Mouse (Mus musculus): ENCODE measurements at regions not wholly inside any gene's neighbourhood (a gene's known extent, or its start where the extent isn't known, plus 50 kb on each side); places are given as distances from the start of the nearest gene placed in this dataset.

DNA sequence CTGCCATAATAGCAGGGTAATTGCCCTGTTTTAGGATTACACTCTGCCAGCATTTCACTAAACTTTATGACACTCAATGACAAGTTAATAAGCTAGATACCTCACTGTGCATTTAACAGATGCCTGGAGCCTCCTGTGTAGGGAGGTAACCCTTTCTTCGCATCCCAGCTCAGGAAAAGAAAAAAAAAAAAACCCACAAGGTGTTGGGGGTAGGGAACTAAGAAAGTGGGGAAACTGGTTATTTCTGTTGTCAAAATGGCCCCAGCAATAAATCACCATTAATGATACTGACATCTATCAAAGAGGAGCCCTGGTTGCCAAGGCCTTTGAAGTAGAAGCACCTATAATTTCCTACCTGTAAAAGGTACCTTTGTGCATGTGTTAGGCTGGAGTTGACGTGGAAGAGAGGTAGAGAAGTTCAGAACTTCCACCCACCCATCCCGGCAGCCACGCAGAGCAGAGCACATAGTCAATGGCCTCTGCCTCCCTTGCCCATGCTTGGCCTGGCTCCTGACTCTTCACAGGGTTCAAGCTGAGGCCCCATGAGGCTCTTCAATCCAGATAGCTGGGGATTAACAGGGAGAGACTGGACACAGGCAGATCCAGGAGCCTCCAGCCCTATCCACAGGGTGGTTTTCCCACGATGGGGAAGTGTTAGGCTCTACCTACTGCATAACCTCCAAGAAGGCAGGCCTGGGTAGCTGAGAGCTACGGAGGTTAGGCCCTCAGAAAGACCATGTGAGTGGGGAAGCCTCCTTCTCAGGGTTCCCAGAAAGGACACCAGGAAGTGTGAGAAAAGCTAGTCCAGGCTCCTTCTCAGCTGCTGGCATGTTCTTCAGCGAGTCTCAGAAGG lies 95.6 kb upstream of the Zfp703 start:
- intact Hi-C loops (cut with DNase I): no loop called here
- DNase-seq (ENCODE audit: low spot score in 2 of 2): no peak

DNA sequence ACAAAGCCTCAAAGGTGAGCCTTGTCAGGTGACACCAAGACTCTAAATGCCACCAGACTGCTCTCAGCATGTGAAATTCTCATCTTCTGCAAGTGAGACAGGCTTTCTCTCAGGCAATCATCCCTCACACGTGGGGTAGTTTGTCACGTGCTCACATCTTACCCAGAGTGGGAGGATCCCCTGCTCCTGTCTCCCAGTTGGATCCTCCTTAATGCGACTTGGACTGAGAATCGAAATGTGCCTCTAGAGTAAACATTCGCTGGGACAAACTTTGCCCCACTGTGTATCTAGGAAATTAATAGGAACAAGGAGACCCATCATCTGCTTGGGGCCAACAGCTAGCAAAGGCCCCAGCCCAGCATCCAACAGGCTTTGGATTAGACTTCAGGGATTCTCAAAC lies 94.5 kb upstream of the Zfp703 start:
- intact Hi-C loops (cut with DNase I): no loop called here
- DNase-seq (ENCODE audit: low spot score in 2 of 2): no peak

DNA sequence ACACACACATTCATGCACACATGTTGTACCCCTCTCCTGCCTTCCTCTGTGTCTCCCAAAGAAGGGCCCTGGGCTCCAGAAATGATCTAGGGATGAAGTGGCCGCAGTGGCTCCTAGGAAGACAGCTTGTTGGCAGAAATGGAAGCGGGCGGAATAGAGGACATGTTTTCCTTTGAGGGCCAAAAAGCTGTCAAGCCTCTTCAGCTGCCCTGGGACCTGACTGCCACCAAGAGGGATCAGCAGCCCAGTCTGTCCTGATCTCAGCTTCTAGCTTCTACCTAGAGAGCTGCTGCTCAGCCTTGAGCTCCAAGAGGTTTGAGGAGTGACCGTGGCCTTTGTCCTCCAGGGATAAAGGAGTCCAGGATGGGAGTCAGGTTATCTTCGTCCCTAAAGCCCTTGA lies 93.8 kb upstream of the Zfp703 start:
- DNase-seq (ENCODE audit: low spot score in 2 of 2): no peak
- intact Hi-C loops (cut with DNase I): no loop called here

DNA sequence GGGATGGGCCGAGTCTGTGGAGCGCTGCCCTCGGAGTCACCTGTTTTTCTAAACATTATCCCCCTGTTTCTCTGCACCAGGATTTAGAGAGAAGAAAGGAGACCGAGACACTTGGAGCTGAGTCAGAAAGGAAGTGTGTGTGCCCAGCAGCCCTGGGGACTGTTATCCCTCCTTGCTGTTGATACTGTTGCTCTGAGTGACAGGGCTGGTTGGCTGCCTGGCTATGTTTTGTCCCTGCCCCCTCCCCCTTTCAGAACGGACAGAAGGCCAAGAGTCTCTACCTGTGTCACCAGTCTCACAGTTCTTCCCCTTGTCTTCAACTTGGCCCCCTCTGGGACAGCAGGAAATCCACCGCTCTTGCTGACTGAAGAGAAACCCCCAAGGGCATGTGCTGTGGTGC lies 93.4 kb upstream of the Zfp703 start:
- DNase-seq (ENCODE audit: low spot score in 2 of 2): no peak
- intact Hi-C loops (cut with DNase I): no loop called here

DNA sequence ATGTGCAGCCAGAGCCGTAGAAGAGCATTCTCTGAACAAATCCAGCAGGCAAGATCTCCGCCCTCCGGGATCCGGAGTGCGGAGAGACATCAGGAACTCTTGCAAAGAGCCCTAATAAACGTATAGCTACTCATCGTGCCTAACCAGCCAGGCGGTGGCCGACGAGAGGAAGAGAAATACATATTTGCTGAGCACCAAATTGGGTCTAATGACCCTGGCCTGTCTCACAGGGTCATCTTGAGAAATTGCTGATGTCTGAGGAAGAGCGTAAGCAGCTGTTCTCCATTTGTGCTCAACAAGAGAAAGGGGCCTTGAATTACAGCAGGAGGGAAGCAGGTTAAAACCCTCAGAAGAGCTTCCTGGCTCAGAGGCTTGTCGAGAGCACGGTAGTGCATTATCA lies 92.8 kb upstream of the Zfp703 start:
- intact Hi-C loops (cut with DNase I): no loop called here
- no peak for DNase-seq (ENCODE audit: low spot score in 2 of 2)

DNA sequence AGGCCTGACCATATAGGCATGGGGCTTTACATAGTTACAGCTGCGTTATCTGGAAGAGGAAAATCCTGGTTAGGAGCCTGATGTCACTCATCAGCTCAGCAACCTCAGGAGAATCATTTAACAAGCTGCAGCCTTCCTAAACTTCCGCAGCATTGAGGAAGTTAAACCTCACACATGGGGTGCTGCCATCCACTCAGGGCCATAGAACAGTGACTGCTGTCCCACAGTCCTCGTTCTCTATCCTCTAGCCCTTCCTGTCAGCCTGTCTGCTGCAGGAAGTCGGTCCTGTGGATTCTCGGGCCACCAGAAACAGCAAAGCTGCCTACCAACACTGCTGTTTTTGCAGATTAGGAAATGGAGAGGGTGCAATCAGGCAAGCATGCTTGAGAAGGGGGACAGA lies 91.8 kb upstream of the Zfp703 start:
- intact Hi-C loops (cut with DNase I): no loop called here
- DNase-seq (ENCODE audit: low spot score in 2 of 2): no peak

DNA sequence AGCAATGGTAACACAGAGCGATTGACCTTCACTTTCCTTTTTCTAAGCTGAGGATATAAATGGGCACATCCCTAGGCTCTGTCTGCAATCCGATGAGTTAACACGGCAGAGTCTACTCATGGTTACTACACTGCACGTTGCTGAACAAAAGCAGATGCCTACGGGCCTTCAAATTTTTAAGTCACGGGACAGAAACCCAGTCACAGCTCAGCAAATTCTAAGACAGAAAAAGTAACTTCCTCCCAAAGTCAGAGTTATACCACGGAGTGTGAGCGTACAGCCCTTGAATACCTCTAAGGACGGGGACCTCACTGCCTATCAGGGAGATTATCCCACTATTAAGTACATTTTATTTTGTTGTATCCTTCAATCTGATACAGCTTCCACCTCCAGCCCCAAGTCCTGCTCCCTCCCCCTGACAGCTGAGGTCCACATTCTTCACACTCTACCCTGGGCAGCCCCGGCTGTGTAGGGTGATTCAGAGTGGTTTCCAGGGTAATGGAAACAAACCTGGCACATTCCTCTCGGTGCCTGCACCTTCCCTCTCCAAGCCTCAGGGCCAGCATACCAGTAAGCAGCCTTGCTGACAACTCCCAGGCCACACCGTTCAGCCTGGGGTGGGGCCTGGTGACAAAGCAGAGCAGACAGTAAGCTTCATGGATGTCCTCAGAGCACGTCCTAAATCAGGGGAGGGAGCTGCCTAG lies 90.2 kb upstream of the Zfp703 start:
- DNase-seq (ENCODE audit: low spot score in 2 of 2): no peak
- intact Hi-C loops (cut with DNase I): no loop called here

DNA sequence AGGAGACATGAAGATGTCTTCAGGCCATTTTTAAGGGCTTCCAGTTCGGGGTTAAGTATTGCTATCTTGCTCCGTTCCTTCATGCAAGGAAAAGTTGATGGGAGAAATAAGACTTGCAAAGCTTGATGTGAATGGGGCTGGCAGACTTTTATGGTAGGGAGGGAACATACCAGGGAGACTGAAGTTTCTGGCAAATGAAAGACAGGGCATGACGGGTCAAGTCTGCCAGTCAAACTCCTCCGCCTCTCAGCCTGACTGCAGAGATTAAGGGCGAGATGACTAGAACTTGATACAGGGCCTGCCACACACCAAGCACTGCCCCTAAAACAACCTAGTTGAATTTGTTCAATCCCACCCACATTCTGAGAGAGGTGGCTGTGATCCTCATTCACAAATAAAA lies 89.6 kb upstream of the Zfp703 start:
- intact Hi-C loops (cut with DNase I): no loop called here
- no peak for DNase-seq (ENCODE audit: low spot score in 2 of 2)

DNA sequence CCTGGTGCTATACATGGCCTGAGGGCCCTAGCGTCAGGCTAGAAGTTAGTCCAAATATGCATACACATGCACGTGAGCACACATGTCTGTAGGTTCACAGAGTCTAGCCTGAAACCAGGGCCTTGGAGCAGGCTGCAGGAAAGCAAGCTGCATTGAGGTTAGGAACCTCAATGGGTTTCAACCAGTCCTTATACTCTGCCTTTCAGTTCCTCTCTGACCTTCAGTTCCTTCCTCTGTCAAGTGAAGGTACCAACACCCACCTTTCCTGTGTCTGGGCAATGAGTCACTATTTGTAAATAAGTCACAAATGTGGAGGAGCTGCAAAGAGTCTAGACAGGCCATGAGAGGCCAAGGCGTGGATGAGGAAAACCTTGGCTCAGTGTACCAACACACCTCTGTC lies 89.1 kb upstream of the Zfp703 start:
- intact Hi-C loops (cut with DNase I): no loop called here
- no peak for DNase-seq (ENCODE audit: low spot score in 2 of 2)

DNA sequence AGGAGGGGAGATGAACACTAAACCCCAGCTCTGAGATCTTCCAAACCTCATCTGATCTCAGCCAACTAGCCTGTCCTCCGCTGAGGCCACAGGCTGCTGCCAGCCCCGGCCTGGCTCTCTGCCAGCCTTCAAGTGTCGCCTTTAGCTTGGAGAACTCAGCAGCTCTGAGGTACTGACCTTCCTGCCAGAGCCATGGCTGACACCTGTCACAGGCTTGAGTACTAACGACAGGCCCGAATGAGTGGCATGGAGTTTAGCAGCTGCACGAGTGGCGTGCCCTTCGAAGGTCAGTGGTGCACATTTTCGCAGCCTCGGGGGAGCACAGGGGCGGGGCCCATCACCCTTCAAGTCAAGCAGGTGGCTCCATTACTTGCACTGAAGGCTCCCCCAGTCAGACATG lies 85.2 kb upstream of the Zfp703 start:
- DNase-seq (ENCODE audit: low spot score in 2 of 2): no peak
- intact Hi-C loops (cut with DNase I): no loop called here

DNA sequence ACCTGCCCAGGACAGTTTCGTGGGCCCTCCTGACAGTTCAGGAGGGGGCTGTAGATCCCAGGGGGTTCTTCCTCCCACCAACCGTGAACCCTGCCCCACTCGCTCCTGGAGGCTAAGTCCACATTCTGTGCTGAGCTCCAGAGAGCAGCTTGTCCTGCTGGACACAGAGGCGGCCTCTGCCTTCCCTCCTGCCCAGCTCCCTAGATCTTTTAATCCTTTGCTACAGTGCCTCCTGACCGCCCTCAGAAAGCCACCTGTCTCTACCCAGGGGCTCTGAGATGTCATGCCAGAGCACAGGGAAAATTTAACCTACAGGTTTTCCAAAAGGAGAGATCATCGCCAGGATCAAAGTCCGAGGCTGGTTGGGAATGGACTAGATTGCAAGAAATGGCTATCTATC lies 84.7 kb upstream of the Zfp703 start:
- intact Hi-C loops (cut with DNase I): no loop called here
- DNase-seq (ENCODE audit: low spot score in 2 of 2): no peak

DNA sequence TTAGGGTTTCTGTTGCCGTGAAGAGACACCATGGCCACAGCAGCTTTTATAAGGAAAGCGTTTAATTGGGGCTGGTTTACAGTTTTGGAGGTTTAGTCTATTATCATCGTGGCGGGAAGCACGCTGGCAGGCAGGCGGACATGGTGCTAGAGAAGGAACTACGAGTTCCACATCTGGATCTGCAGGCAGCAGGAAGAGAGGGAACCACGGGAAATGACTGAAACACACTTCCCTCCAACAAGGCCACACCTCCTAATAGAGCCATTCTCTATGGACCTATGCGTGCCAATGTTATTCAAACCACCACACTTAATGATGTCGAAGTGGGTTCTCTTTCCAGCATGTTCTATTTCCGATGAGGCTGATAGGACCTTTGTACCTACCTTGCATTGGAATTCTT lies 81.3 kb upstream of the Zfp703 start:
- no peak for DNase-seq (ENCODE audit: low spot score in 2 of 2)
- intact Hi-C loops (cut with DNase I): no loop called here

DNA sequence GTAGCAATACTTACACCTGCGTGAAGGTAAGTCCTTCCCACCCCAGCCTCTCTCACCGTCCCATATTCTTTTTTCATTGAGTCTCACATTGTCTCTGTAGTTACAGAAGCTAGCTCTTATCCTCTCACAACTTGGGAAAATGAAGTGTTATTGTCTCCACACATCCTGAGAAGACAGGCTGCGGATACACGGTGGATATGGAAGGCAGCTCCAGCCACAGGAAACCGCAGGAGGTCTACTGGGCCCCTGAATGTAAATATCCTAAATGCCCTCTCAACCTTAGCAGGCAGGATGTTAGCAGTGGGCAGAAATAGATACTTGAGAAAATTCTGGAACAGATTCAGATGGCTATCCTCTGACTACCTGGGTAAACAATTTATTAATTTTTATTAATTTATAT lies 73.8 kb upstream of the Zfp703 start:
- no peak for DNase-seq (ENCODE audit: low spot score in 2 of 2)
- intact Hi-C loops (cut with DNase I): no loop called here

DNA sequence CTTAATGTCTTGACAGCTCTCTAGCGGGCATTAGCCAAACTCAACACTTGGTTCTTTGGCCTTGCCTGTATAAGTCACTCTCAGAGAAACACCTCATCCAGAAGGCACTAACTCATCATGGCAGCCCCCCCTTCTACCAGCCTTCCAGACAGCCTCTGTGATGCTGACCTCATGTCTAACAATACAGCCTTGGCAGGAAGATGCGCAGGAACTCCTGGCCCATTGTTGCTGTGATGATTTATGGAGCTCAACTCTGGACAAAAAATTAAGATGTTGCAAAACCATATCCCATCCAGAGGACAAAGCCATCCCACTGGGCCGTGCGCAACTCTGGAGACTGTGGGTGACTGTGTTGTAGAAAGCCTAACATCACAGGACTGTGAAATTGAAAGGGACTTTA lies 70.9 kb upstream of the Zfp703 start:
- intact Hi-C loops (cut with DNase I): no loop called here
- no peak for DNase-seq (ENCODE audit: low spot score in 2 of 2)

DNA sequence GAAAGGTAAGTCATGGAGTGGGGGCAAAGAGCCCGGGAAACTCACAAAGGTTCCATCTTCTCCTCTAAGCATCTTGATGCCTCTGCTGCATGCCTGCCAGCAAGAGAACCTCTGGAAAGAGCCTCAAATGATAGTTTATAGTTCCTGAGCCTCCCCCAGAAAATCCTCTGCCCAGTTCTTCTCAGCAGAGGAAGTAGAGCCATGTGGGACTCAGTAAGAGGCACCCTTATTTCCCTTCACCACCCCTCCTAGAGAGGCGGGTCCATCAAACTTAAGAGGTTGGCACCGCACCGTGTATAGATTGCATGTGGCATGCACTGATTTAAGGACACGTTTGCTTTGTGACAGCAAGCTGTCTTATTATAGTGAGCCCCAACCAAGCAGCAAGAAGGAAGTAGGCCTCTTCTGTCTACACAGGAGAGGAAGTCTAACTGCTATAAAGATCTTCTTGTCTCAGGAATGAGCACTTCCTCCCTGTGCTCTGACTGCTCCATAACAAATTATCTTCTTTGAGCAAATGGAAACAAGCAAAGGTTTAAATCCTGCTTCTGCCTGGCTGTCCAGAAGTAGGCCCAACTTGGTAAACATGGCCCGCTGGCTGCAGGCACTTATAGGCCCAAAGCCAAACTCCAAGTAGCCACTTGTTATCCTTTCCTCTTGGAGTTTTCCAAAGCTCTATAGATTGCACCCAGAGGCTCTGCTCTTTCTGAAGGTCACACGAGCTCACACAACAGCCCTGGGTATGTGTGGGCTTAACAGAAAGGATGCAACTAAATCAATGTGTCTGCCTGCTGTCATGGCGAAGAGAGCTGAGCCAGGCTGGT lies 69.6 kb upstream of the Zfp703 start:
- intact Hi-C loops (cut with DNase I): no loop called here
- peak in 1 of 2 experiments; percentile 39 for DNase-seq (ENCODE audit: low spot score in 2 of 2)

DNA sequence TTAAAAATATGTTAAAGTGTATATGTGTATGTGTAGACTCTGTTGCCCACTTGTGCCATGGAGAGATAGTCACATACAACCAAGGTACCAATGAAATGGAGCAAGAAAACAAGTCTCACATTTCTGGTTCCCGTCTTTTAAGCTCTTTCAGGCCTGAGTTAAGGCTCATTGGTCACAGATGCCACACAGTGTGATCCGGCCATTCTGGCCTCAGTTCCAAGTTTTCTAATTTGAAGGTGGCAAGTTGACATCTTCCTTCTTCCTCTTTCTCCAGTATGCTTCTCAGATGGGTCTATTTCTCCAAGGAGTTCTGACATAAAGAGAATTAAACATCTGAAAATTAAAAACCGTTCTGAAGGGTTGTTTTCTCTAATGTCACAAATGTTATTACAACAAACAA lies 66.9 kb upstream of the Zfp703 start:
- DNase-seq (ENCODE audit: low spot score in 2 of 2): no peak
- intact Hi-C loops (cut with DNase I): no loop called here

DNA sequence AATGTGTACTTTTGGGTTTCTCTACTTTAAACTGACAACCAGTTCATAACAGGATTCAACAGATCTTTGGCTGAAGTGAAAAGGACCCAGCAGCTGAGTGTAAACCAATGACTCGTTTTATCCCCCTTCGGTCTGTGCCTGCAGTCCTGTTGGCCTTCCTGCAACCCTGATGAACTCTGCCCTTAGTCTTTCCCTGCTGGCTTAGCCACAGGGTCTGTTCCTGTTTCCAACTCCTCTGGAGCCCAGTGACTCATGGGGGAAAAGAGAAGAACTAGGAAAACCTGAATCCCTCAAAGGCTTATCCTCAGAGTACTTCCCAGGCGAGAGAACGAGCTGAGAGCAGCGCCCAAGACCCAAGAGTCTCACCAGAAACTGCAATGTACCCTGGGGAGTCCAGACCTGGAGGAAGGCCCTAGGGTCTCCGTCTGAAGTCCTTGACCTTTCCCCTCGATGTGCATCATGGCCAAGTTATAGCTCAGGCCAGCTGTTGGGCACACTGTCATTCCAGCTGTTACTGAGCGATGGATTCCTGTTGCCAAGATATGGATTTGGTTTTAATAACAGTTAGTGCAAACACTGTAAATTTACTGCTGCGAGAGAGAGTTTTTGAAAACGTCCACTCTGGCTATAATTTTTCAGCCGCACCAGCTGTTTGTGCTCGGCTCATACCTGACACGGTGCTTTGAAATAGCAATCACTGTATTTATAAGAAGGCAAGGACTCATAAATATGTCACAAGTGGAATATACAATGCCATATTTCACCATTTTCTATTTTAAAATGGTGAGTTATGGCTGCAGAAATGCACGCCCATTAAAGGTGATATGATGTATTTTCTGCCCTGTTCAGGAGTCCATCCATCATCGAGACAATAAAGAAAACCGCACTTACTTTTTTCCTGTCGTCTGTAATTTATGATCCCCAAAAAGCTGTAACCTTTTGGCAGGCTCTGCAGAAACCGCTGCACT lies 63.3 kb upstream of the Zfp703 start:
- DNase-seq (ENCODE audit: low spot score in 2 of 2): no peak
- intact Hi-C loops (cut with DNase I): no loop called here

DNA sequence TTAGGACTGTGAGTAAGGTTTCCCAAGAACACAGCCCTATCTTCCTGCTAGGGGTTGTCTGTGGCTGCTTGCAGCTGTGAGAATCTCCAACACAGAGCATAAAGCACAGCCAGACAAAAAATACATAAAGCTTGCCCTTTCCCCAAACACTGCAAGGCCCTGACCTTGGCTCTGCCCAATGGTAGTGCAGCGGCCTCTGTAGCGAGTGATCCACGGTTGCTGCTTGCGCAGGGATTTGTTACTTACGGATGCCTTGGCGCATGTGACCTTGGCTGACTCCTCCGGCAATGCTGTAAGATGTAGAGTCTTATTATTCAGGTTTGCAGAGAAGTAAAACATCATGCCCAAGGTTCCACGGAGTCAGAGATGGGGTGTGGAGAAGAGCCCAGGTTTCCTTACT lies 61.4 kb upstream of the Zfp703 start:
- intact Hi-C loops (cut with DNase I): no loop called here
- no peak for DNase-seq (ENCODE audit: low spot score in 2 of 2)

DNA sequence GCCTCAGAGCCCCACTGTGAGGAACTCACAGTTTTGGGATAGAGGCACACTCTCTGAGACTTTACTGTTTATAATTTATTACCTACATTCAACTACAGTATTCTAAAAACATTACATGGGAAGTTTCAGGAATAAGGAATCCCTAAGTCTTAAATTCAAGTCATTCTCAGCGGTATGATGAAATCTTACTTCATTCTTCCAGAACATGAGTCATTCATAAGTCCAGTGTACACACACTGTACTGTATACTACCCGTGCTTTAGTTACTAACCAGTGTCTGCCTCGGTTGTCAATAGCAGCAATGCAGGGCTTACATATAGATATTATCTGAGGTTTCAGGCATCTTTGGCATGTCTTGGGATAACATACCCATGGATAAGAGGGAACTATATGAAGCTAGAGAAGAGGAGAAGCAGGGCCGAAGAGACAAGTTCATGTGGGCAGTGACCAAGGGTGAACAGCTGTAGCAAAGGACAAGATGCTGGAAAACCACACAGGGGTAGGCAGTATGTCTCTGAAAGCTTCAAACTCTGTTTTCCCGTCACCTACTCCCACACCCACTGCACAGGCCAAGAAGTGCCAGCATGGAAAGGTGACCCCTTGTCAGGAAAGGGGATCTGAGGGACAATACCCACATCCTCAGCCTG lies 55.5 kb upstream of the Zfp703 start:
- no peak for DNase-seq (ENCODE audit: low spot score in 2 of 2)
- intact Hi-C loops (cut with DNase I): no loop called here
